Mouse (Mus musculus) thymus, postnatal 10 days (tissue): Measurements from ENCODE around the gene Prkaa2.
"Not testable (repeated sequence)": the region's sequence is repeated elsewhere in the genome, so short reads cannot be mapped to it uniquely, and the experiment has no call there.

Experiments used
- DNase-seq, 2 experiments: peaks; one replicate each; pipeline ENCODE4 v3.0.0; 2021; ENCODE audit warnings: low spot score in 2 of 2

The Prkaa2 gene

DNA sequence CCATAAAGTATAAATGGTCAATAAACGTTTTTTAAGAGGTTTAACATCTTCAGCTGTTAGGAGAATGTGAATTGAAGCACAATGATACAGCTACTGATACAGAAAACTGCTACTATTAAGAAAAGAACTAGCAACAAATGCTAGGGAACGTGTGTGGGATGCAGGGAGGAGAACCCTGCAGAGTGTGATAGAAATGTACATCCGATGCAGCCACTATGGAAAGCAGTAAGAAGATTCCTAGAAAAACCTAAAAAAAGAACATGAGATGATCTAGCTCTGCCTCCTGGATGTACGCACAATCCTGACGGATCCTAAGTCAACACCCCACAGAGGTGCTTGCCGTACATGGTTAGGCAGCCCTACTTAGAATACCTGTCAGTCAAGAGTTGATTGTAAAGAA is 82.4 kb downstream of the Prkaa2 start:
- DNase-seq, result no peak

DNA sequence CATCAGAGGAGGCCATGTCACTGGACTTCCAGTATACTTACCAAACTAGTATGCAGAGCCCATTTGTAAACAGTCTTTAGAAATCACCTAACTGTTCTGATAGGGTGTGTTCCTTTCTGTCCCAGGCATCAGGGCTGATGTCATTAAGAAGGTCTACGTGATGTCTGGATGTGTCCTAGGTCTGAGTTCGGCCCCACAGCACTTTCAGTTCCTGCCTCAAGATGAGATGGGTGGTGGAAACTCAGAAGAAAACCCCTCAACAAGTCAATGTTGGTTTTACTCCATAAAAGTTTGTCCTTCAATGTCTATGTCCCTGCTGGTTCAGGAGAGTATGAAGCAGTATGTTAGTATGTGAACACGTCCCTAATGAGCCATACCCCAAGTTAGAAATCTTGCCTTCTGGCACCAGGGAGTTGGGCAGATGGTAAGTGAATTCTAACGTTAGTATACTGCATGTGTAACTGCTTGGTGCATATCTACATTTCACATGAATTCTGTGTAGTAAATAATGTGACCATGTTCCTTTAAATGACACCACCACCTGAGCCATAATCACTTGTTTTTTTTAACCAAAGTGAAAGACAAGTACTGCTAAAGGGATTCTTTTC is 93.6 kb downstream of the Prkaa2 start:
- no peak for DNase-seq

DNA sequence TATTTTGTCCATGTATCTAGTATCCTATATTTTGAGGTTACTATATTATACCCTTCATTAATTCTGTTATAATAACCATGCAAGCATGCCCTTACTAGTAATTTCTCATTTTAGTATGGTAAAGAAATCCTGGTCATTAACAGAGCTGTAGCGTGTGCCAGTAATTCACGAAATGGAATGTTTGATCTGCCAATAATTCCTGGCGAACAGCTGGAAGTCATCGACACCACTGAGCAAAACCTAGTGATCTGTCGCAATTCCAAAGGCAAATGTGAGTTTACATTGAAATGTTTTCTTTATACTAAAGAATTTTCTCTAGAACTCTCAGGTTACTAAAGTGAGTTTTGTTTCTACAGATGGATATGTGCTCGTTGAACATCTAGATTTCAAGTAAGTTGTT is 94.2 kb downstream of the Prkaa2 start:
- no peak for DNase-seq

DNA sequence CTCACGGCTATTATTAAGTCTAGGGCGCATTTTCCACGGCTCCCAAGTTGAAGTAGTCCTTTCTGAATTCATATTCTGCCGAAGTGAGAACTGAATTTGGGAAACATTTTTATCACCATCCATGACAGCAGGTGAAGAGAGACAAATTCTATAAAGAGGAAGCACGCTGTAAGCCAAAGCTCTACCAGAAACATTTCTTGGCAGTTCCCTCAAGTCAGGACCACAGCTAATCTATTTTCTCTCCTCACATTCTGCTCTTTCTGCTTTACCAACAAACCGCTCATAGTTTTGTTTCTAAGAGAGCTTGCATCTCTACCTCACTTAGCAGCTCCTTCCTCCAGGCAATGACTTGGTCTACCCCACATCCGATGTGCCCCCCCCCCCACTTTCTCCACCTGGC is 96.0 kb downstream of the Prkaa2 start:
- no peak for DNase-seq

DNA sequence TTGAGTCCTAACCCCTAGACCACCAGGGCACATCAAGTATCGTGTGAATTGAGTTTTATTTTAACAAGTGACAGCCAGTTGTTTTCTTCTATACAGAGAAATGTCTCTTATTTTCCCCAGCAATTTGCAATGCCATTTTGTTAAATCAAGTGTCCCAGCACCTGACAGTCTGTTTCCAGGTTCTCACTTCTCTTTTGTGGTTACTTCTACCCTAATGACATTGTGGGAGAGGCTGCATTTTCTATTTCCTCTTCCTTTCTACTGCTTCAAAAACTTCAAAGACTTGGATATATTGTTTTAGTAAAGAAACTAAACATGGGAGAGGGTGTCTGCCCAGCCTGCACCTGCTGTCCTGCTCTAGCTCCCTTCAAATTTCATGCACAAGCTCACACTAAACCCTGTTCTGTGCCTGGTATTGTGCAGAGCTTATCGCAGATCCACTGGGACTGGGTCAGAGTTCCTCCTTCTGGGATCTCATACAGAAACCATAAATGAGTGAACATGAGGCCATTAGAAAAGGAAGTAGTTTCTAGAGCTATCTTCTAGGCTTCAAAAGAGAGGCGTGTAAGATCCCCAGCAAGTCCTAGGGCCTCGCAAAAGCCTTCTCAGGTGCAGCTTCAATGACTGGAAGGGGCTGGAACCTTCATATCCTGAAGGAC is 102.2 kb downstream of the Prkaa2 start:
- no peak for DNase-seq

DNA sequence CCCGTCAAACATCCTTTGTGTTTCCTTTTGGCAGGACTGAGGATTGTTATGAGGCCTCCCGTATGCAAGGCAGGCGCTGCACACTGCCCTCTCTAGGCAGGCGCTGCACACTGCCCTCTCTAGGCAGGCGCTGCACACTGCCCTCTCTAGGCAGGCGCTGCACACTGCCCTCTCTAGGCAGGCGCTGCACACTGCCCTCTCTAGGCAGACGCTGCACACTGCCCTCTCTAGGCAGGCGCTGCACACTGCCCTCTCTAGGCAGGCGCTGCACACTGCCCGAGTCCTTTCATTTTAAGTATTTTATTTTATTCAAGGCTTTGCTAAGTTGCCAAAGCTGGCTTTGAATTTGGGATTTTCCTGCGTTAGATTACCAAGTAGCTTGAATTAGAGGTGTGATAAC is 105.0 kb downstream of the Prkaa2 start:
- not testable (repeated sequence) for DNase-seq

DNA sequence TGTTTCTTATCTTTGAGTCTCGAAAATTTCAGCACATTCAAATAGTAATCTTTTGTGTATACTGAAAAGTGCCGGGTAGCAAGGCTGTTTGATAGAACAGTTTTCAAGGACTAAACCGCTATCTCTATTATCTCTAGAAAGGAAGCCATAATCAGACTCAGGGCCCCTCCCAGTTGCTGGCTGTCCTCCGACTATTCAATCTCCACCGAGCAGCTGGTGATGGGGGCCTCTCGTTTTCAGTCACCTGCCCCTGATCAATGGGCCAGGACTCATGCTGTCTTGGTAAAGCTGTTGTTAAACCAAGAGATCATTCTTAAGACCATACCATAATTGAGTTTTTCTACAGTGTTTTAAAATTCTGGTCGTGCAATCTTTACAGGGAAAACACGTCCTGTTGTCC is 105.6 kb downstream of the Prkaa2 start:
- no peak for DNase-seq

DNA sequence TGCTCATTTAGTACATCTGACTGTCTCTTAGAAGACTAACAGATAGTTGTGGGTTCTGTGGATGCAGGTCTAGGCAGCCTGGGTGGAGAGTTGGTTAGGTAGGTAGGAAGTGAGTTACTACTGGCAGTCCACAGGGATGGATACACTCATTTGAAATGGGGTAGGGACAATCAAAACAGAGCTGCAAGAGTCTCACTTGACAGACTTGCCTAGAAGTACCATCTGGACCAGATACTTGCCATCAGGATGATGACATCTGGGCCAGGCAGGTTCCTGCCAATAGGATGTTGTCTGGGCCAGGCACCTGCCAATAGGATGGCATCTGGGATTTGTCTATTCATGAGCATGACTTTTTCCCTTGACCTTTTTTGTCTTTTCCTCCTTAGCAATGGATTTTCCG is 108.0 kb downstream of the Prkaa2 start:
- no peak for DNase-seq

DNA sequence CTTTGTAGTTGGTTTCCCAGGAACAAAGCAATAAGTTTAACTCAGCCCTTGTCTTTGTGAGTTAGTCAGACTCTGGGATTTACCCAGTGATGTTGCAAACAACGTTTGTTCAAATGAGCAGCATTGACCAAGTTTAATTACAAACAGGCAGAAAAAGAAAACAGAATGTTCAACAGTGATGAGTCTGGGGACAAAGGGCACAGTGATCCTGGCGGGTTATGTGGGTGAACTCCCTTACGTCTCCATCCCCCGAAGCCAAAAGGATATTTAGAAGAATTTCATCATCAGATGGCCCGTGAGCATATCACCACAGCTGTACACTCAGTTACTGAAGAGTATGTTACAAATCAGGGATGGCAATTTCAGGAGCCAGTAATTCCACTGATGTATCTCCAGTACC is 110.0 kb downstream of the Prkaa2 start:
- no peak for DNase-seq

DNA sequence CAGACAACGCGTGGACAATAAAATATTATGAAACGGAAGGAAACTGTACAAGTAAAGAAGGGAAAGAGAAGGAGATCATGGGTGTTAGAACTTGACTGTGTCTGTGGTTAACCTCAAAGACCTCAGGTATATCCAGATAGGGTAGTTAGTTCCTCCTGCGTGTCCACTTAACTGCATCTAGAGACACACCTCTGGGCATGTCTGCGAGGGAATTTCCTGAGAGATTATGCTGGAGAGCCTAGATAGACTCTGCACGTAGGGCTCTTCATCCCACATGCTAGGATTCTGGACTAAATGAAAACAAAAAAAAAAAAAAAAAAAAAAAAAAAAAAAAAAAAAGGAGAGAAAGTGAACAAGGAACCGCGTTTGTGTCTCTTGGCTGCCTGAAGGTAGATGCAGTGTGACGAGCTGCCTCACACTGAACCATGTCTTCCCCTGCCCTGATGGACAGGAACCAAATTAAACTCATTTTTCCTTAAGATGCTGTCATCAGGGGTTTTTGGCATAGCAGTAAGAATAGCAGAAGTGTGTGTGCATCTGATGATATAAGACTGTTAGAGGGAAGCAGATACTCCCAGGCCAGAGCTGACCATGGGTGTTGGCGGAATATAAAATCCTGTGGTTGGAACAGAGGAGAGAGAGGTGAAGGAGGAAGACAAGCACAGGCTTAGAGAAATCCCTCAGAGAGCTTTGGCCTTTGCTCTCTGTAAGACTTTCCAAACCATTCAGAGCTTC is 116.4 kb downstream of the Prkaa2 start:
- DNase-seq, result no peak

DNA sequence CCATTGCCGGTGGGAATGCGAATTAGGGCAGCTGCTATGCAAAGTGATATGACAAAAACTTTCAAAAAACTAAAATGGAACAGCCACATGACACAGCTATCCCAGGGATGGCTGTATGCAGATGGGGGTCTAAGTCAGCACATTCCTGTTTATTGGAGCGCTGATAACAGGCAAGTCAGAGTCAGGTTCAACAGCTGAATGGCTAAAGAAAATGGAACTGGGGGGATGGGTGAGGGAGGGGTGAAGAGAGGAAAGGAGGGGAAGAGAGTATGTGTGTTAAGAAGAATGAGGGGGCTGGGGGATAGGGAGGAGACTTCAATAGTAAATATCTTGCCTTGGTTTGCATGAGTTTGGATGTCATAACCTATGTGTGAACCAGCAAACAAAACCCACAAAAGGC is 117.4 kb downstream of the Prkaa2 start:
- no peak for DNase-seq

DNA sequence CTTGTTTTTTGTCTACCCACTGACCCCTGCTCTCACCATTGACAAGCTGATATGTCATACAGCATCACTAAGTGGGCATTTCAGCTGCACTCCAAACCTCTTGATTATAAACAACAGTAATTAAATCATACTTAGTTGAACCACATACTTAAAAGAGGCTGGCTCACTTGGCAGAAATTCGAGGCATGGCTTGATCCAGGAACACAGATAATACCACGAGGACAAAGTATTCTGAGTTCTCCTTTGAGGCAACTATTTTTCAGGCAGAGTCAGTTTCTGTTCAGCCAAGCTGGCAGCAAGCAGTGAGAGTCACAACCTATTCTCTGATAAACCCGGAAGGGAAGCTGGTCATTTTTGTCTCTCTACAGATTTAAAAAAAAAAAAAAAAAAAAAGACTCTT is 119.0 kb downstream of the Prkaa2 start:
- DNase-seq, result no peak

DNA sequence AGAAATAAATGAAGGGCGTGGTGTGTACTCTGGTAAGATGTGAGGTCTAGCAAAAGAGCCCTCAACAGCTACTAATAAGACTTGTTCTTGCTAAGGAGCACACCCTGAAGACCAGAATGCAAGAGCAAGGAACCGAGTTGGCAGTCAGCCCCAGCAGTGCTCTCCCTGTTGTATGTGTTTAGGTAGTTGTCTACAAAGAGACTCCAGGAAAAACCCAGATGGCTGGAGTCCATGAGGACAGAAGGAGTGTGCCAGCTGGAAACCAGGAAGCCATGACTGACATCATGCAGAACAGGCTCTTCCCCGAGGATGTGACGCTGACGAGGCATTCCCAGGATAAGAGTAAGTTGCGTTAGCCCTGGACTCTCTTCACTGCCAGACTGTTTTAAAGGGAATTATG is 119.7 kb downstream of the Prkaa2 start:
- no peak for DNase-seq

DNA sequence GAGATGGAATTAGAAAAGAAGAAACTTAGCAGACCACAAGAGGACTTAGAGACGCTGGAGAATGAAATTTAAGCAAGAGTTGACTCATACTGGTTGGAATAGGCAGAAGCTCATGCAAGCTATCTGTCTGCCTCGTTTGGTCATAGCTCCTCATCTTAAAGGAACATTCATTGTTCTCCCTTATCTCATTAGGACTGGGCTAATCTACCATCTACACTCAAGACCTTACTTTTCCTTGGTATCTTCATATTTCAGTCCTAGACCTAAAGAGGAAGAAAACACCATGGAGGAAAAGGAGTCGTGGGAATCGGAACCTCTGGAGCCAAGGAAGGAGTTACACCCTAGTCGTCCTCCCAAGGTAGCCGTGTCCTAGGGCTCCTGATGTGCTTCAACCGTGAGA is 121.0 kb downstream of the Prkaa2 start:
- DNase-seq, result no peak

DNA sequence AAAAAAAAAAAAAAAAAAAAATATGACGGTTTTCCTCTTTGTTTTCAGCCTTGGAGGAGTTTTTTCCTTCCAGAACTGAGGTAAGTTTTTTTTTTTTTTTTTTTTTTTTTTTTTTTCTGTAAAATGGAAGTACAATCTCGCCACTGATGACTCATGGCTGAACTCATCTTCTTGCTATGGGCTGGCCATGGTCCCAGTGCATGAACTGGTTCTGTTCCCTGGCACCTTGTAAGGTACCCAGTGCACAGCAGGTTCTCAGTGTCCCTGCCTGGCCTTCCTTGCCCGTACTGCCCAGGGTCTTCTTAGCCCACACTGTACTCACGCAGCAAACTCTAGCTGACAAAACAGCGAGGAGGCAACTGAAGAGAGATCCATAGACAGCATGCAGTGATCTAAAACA is 121.6 kb downstream of the Prkaa2 start:
- no peak for DNase-seq

DNA sequence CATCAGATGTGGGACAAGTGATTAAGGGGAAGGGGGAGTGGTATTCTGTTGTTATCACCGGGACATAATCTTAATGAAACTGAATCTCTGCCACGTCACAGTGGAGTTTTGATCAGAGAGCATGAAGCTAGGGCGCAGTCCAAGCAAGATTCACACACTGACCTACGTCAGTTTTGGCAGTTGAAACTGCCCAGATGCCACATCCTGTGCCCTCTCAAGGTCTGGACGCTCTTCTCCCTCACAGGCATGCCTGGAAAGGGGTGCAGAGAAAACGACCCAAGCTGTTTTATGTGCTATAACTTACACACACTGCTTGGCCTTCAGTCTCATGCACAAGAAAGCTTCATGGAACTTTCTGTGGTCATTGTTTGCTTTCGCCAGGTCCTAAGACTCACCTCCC is 122.1 kb downstream of the Prkaa2 start:
- DNase-seq, result no peak

DNA sequence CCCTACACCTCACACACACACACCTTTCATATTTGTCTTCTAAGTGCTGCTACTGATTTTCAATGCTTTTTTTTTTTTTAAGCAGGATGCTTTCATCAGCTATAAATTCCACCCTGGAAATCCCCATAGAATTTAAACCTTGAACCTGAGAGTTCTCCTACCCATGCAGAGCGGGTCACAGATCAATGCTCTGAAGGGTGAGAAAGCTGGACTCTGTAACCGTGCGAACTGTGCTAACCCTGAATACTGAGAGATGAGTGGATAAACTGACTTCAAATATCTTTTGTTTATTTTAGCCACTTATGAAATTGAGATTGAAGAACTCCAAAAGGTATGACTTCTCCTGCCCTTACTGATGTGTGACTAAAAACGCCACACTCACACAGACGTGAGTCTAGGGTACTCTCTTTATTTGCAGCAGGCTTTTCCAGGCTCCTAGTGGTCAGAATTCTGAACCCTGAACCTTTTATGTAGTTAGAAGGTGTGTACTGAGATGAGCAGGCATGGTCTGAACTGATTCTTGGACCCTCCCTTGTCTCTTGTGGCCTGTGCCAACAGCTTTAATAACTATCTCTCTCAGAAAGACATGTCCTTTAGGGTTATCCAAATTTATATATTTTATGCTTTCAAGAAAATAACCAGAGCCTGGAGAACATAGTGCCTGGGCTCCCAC is 123.6 kb downstream of the Prkaa2 start:
- DNase-seq, result no peak
